12 mouse cellular contexts compared by ENCODE assay signal in the genomic region with DNA sequence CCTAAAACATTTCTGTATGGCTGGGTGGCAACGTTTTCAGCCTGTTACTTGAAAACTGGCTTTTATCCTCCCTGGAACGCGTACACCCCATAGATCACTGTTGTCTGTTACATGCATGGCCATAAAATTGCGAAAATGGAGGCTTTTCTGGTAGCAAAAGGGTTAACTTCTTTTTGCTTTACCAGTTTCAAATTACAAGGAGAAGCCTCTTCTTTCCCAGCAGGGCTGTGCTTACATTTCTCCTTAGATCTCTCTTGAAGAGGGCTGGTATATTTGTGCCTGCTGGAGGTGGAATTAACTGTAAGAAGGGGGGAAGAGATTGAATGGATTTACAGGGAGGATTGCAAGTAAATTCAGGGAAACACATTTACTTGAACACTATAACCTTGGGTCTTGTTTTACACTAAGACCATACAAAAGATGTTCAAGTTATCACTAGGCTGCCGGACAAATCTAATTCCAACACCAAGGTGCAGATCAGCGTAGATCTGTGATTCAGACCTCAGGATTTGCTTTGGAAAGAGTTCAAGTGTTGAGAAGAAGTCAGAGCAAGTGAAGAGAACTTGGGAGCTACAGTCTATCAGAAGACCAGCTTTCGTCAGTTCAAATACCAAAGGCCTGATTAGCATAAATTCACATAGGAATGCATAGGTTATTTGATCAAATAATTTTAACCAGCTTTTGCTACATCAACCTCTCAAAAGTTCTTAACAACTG. TPM values are rescaled to one million over a fixed set of nuclear protein-coding genes. Genes with fewer than 3 reads are reported as not detected.
DNase-seq lines count a peak whose midpoint lies in the region; ATAC-seq and TF ChIP-seq lines count a peak whose summit lies in the region.
"Had no signal": no experiment of that assay in that cellular context is flagged by ENCODE, and none has a peak within 500 bp of the region (broad histone marks: within the 10 kb centered on the region; RNA-seq: fewer than 3 reads in every experiment).

Bmp5 (plus strand) TSS at position 236 of the 717 bp plus-strand sequence.

- no peak for ATAC-seq in midbrain, embryonic 15.5 days (replicated peaks)
- ATAC-seq in liver, embryonic 13.5 days (ENCODE audit: low read depth): no peak
- no peak for ATAC-seq in stomach, postnatal 0 days (ENCODE audit: low FRiP score, low TSS enrichment)
- ATAC-seq in activated CD4-positive, CD25-positive, alpha-beta regulatory T cell, adult 4 months: no peak

- no peak for TF ChIP-seq EP300 in stomach, postnatal 0 days (optimal IDR thresholded peaks at IDR 0.05)

- H3K9me3 ChIP-seq in midbrain, embryonic 10.5 days (replicated peaks): no peaks in the 10 kb centered on the region
- H3K9me3 ChIP-seq in midbrain, embryonic 15.5 days: no peaks in the 10 kb centered on the region
- H3K9me3 ChIP-seq in liver, embryonic 13.5 days (replicated peaks): no peaks in the 10 kb centered on the region
- H3K9me3 ChIP-seq in stomach, postnatal 0 days (ENCODE audit: control insufficient read depth, low read length): no peaks in the 10 kb centered on the region

- no peak for TF ChIP-seq POLR2A in cerebellum, adult 2 months (IDR thresholded peaks at IDR 0.05; ENCODE audit: borderline replicate concordance, insufficient read depth, low read length)

- H3K27me3 ChIP-seq in cerebellum, adult 2 months (ENCODE audit: control insufficient read depth, insufficient read depth, low read length): no peaks in the 10 kb centered on the region
- H3K27me3 ChIP-seq in midbrain, embryonic 10.5 days (ENCODE audit: low read depth, poor library complexity, severe bottlenecking): no peaks in the 10 kb centered on the region
- no peaks in the 10 kb centered on the region for H3K27me3 ChIP-seq in midbrain, embryonic 15.5 days (replicated peaks)
- no peaks in the 10 kb centered on the region for H3K27me3 ChIP-seq in liver, embryonic 13.5 days
- H3K27me3 ChIP-seq in stomach, postnatal 0 days (ENCODE audit: control insufficient read depth, insufficient read depth, low read length): no peaks in the 10 kb centered on the region

- H3K4me1 ChIP-seq in cerebellum, adult 2 months (ENCODE audit: control insufficient read depth, insufficient read depth, low read length): no peaks in the 10 kb centered on the region
- peaks cover 12% of the 10 kb centered on the region for H3K4me1 ChIP-seq in midbrain, embryonic 10.5 days
- H3K4me1 ChIP-seq in midbrain, embryonic 15.5 days: no peaks in the 10 kb centered on the region
- no peaks in the 10 kb centered on the region for H3K4me1 ChIP-seq in liver, embryonic 13.5 days (replicated peaks)
- no peaks in the 10 kb centered on the region for H3K4me1 ChIP-seq in stomach, postnatal 0 days (replicated peaks; ENCODE audit: control insufficient read depth, insufficient read depth)

- no peaks in the 10 kb centered on the region for H3K36me3 ChIP-seq in midbrain, embryonic 10.5 days
- H3K36me3 ChIP-seq in midbrain, embryonic 15.5 days (replicated peaks): no peaks in the 10 kb centered on the region
- H3K36me3 ChIP-seq in liver, embryonic 13.5 days: no peaks in the 10 kb centered on the region
- no peaks in the 10 kb centered on the region for H3K36me3 ChIP-seq in stomach, postnatal 0 days (ENCODE audit: control insufficient read depth, insufficient read depth, low read length)

- H3K9ac ChIP-seq in midbrain, embryonic 15.5 days: no peak within 1 kb of the TSS
- H3K9ac ChIP-seq in liver, embryonic 13.5 days: no peak within 1 kb of the TSS
- H3K9ac ChIP-seq in stomach, postnatal 0 days (ENCODE audit: low read length): peak within 1 kb of the TSS; percentile 45

- no peak for DNase-seq in cerebellum, adult 2 months
- DNase-seq in cerebellum, adult 9-10 months: no peak
- DNase-seq in midbrain, embryonic 10.5 days (ENCODE audit: low spot score): no peak
- no peak for DNase-seq in liver, embryonic 13.5 days
- no peak for DNase-seq in stomach, postnatal 0 days (ENCODE audit: low spot score)
- DNase-seq in urinary bladder, postnatal 25 days (ENCODE audit: low spot score): no peak
- DNase-seq: cerebellum, adult 9-11 months; kidney, adult 8-10 months; thymus, postnatal 25 days had no signal

- H3K4me3 ChIP-seq in cerebellum, adult 2 months (replicated peaks; ENCODE audit: insufficient read depth, low read depth, low read length): peak within 1 kb of the TSS; percentile 59
- H3K4me3 ChIP-seq in midbrain, embryonic 10.5 days: peak within 1 kb of the TSS; percentile 43
- H3K4me3 ChIP-seq in midbrain, embryonic 15.5 days: no peak within 1 kb of the TSS
- peak within 1 kb of the TSS; percentile 16; the same call in 1 of the 2 replicates for H3K4me3 ChIP-seq in liver, embryonic 13.5 days (replicated peaks)
- peak within 1 kb of the TSS; percentile 32 for H3K4me3 ChIP-seq in stomach, postnatal 0 days (ENCODE audit: low read depth, low read length)
- H3K4me3 ChIP-seq: myocyte had no signal

- WGBS in cerebellum, adult 2 months: 46% methylated on average over 7 of the region's 7 CpGs
- 20% methylated on average over 7 of the region's 7 CpGs for WGBS in midbrain, embryonic 10.5 days
- 19% methylated on average over 7 of the region's 7 CpGs for WGBS in midbrain, embryonic 15.5 days
- 47% methylated on average over 7 of the region's 7 CpGs for WGBS in liver, embryonic 13.5 days (ENCODE audit: insufficient replicate concordance)
- 25% methylated on average over 7 of the region's 7 CpGs for WGBS in stomach, postnatal 0 days

- H3K4me2 ChIP-seq in midbrain, embryonic 15.5 days: no peak within 1 kb of the TSS
- H3K4me2 ChIP-seq in liver, embryonic 13.5 days: no peak within 1 kb of the TSS
- peak within 1 kb of the TSS; percentile 31 for H3K4me2 ChIP-seq in stomach, postnatal 0 days (replicated peaks; ENCODE audit: low read depth)

- no peak for TF ChIP-seq CTCF in cerebellum, adult 2 months (IDR thresholded peaks at IDR 0.05; ENCODE audit: borderline replicate concordance, insufficient read depth, low read depth, low read length)
- TF ChIP-seq CTCF in stomach, postnatal 0 days (IDR thresholded peaks at IDR 0.05; ENCODE audit: low read depth): no peak

- H3K27ac ChIP-seq in cerebellum, adult 2 months (ENCODE audit: insufficient read depth, low read length): peak within 1 kb of the TSS; percentile 71
- H3K27ac ChIP-seq in midbrain, embryonic 10.5 days (replicated peaks): peak within 1 kb of the TSS; percentile 59
- no peak within 1 kb of the TSS for H3K27ac ChIP-seq in midbrain, embryonic 15.5 days
- H3K27ac ChIP-seq in liver, embryonic 13.5 days: no peak within 1 kb of the TSS
- no peak within 1 kb of the TSS for H3K27ac ChIP-seq in stomach, postnatal 0 days (replicated peaks)

RNA-seq across cellular contexts. Expression of gene Bmp5, which starts in this region (rescaled TPM):
- polyA plus RNA-seq in cerebellum, adult 2 months (2012; rRNA removed): 8.3 and 8.5 TPM in 2 replicates
- 3.1 and 4.8 TPM in 2 replicates for polyA plus RNA-seq in midbrain, embryonic 10.5 days (2016; fragmentation: Nextera tagmentation; extraction: Ambion mirVana)
- polyA plus RNA-seq in midbrain, embryonic 15.5 days (2015; fragmentation: Nextera tagmentation; extraction: Ambion mirVana): 2.7 and 3.3 TPM in 2 replicates
- polyA plus RNA-seq in liver, embryonic 13.5 days (2015; fragmentation: Nextera tagmentation; extraction: Ambion mirVana): 1.9 and 2.5 TPM in 2 replicates
- polyA plus RNA-seq in stomach, postnatal 0 days (2015; fragmentation: Nextera tagmentation; extraction: Ambion mirVana): 4.2 and 4.6 TPM in 2 replicates
- polyA plus RNA-seq in activated CD4-positive, CD25-positive, alpha-beta regulatory T cell, adult 4 months (2017; shearing (Covaris generic)): under 1 TPM in 1 of 2 experiments, not detected in 1; 0.34 TPM
- polyA plus RNA-seq: myocyte had no signal

Comparison
In these comparisons a context has a peak if more than half of its experiments do, and no peak if none do; other contexts are left out.
1. H3K27ac ChIP-seq: peak in cerebellum, adult 2 months (single experiment) and midbrain, embryonic 10.5 days (single experiment); none in midbrain, embryonic 15.5 days (single experiment), liver, embryonic 13.5 days (single experiment) and stomach, postnatal 0 days (single experiment).